Mouse (Mus musculus) small intestine, adult 2 months (tissue): ENCODE measurements at regions not wholly inside any gene's neighbourhood (a gene's known extent, or its start where the extent isn't known, plus 50 kb on each side); places are given as distances from the start of the nearest gene placed in this dataset.

Experiments
- CTCF ChIP-seq: fragments of 200-500 bp; IDR thresholded peaks from 2 replicates; pipeline ENCODE4 v1.5.1; 2012; ENCODE audit warnings: low read depth, mild to moderate bottlenecking, control low read depth, inconsistent platforms, low read length, moderate library complexity, mixed read lengths; ENCODE audit not compliant: insufficient replicate concordance, insufficient read length; ENCODE audit errors: extremely low read depth
- POLR2A ChIP-seq: fragments of 200-500 bp; IDR thresholded peaks from 2 replicates; pipeline ENCODE4 v1.6.1; 2012; ENCODE audit warnings: low read depth, mild to moderate bottlenecking, control low read depth, inconsistent platforms, low read length, moderate library complexity

GRCm38 (mm10) chr3:134015412-134015811 lies 220.9 kb upstream of the Cxxc4 start:
- TF ChIP-seq POLR2A (no peak), CTCF (no peak)
